Mouse (Mus musculus): ENCODE results near the gene Gnai2.

Gene Gnai2

GRCm38 (mm10) chr9:107635279-107636028 lies at the start of gene Gnai2:
Gene Gnai2, minus strand, starts transcription at chr9:107635367.
- DNase-seq (ENCODE audit: low spot score), result peak; percentile 97

- DNase-seq (ENCODE audit: low spot score), result no peak
Measured at GRCm38 (mm10) chr9:107682405-107682804, 47.2 kb upstream of the Gnai2 start.

GRCm38 (mm10) chr9:107679501-107679900 lies 44.3 kb upstream of the Gnai2 start, which contains the start of gene Gnat1:
Gene Gnat1, minus strand, starts transcription at chr9:107679712.
- no peak for DNase-seq (ENCODE audit: low spot score)

- no peak for DNase-seq (ENCODE audit: low spot score)
Measured at GRCm38 (mm10) chr9:107678861-107679260, 43.7 kb upstream of the Gnai2 start.

GRCm38 (mm10) chr9:107677819-107678526 lies 42.8 kb upstream of the Gnai2 start:
- DNase-seq (ENCODE audit: low spot score), result peak; percentile 87

GRCm38 (mm10) chr9:107677091-107677784 lies 42.1 kb upstream of the Gnai2 start:
- DNase-seq (ENCODE audit: low spot score), result no peak

GRCm38 (mm10) chr9:107676302-107676701 lies 41.1 kb upstream of the Gnai2 start:
- no peak for DNase-seq (ENCODE audit: low spot score)

GRCm38 (mm10) chr9:107675671-107676301 lies 40.6 kb upstream of the Gnai2 start:
- DNase-seq (ENCODE audit: low spot score), result peak; percentile 89

- no peak for DNase-seq (ENCODE audit: low spot score)
Measured at GRCm38 (mm10) chr9:107674609-107675429, 39.7 kb upstream of the Gnai2 start.

- DNase-seq (ENCODE audit: low spot score), result no peak
Measured at GRCm38 (mm10) chr9:107670259-107670658, 35.1 kb upstream of the Gnai2 start.

GRCm38 (mm10) chr9:107669480-107669945 lies 34.3 kb upstream of the Gnai2 start, which contains the start of gene Slc38a3:
Gene Slc38a3, minus strand, starts transcription at chr9:107669530.
- DNase-seq (ENCODE audit: low spot score), result no peak

GRCm38 (mm10) chr9:107668916-107669315 lies 33.7 kb upstream of the Gnai2 start:
- DNase-seq (ENCODE audit: low spot score), result no peak

GRCm38 (mm10) chr9:107668011-107668410 lies 32.8 kb upstream of the Gnai2 start:
- no peak for DNase-seq (ENCODE audit: low spot score)

- peak; percentile 72 for DNase-seq (ENCODE audit: low spot score)
Measured at GRCm38 (mm10) chr9:107667219-107667618, 32.1 kb upstream of the Gnai2 start.

- DNase-seq (ENCODE audit: low spot score), result no peak
Measured at GRCm38 (mm10) chr9:107666751-107667205, 31.6 kb upstream of the Gnai2 start.

GRCm38 (mm10) chr9:107665308-107665707 lies 30.1 kb upstream of the Gnai2 start:
- no peak for DNase-seq (ENCODE audit: low spot score)

- DNase-seq (ENCODE audit: low spot score), result no peak
Measured at GRCm38 (mm10) chr9:107663525-107663924, 28.4 kb upstream of the Gnai2 start.

GRCm38 (mm10) chr9:107662342-107662741 lies 27.2 kb upstream of the Gnai2 start:
- DNase-seq (ENCODE audit: low spot score), result no peak

GRCm38 (mm10) chr9:107660777-107661176 lies 25.6 kb upstream of the Gnai2 start:
- DNase-seq (ENCODE audit: low spot score), result no peak

GRCm38 (mm10) chr9:107659961-107660360 lies 24.8 kb upstream of the Gnai2 start:
- no peak for DNase-seq (ENCODE audit: low spot score)

- DNase-seq (ENCODE audit: low spot score), result no peak
Measured at GRCm38 (mm10) chr9:107659551-107659950, 24.4 kb upstream of the Gnai2 start.
